Mouse (Mus musculus): ENCODE measurements around the gene Krt75. TPM values are rescaled to one million over a fixed set of nuclear protein-coding genes. Genes with fewer than 3 reads are reported as not detected.

Krt75 gene
- total RNA-seq (2021) = not detected

- no peak for DNase-seq (ENCODE audit: low spot score)
- intact Hi-C loops (cut with DNase I) = no loop called here
Observed at GRCm38 (mm10) chr15:101573796-101574345, at the start of gene Krt75. Krt75 (minus strand) TSS chr15:101573904.

GRCm38 (mm10) chr15:101599123-101599522, 25.4 kb upstream of the Krt75 start:
- intact Hi-C loops (cut with DNase I) = no loop called here
- no peak for DNase-seq (ENCODE audit: low spot score)

- intact Hi-C loops (cut with DNase I) = no loop called here
- no peak for DNase-seq (ENCODE audit: low spot score)
Observed at GRCm38 (mm10) chr15:101588216-101588615, 14.5 kb upstream of the Krt75 start.

DNA sequence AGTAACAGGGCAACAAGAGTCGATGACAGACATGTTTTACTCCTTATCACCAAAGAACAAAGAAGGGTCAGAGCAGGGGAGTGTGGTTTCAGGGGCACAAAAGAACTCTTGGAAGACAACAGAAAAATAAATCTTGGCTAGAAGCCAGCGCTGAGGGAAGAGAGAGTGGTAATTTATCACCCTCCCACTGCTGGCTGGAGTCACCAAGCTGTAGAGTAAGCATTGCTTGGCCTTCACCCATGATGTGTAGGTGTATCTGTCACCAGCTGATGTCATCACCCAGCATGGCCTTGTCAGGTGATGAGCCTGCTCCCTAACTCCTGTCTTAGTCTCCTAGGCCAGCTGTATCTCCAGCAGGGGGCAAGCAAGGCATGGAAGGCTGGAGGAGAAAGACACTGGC, 10.8 kb upstream of the Krt75 start:
- DNase-seq (ENCODE audit: low spot score) = no peak
- intact Hi-C loops (cut with DNase I) = no loop called here

DNA sequence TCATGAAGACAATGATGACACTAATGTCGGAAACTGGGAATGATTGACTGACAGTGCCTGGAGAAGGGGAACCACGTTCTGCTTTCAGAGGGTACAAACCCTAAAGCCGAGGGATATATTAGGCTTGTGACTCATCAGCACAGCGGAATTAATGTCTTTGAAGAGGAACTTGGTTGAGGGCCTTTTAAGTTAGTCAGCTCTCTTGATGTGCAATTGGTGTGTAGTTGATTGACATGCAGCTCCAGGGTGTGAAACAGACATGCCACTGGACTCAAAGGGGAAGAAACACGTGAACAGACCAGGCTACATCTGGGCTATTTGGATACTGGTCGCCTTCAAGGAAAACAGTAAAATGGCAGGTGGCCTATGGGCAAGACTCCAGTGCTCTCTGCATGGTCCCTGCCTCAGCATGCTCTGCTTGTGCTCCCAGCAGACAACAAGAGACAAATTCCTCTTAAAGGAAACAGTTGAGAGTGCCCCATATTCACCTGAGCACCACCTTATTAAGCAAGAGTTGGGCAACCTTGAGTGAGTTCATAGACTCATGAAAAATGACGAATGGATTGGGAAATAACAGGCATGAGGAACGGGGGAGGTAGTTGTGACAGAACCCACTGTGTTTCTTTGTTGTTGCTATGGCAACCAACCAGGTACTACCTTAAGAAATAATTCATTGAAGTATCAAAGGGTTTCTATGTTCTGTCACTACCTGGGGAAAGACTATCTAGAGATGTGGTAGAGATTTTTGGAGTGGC, 9.7 kb upstream of the Krt75 start:
- no peak for DNase-seq (ENCODE audit: low spot score)
- intact Hi-C loops (cut with DNase I) = no loop called here

- no peak for DNase-seq (ENCODE audit: low spot score)
- intact Hi-C loops (cut with DNase I) = no loop called here
Observed at GRCm38 (mm10) chr15:101581701-101582100, 8.0 kb upstream of the Krt75 start.

DNA sequence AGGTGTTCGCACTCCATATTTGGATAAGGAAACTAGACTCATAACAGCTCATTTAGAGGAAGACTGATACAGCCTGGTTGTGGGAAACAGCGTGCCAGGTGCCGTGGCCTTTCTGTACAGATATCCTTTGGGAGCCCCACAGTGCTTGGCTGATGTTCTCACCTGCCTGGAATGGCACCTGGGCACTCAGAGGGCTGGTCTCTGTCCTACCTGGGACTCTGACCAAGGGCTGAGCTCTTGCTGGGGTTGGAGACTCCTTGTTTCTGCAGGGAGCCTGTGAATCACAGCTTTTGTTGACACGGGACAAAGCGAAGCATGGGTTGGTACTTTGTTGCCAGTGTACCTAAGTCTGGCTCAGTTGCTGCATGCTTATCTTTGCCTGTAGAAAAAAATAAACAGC, 1.8 kb upstream of the Krt75 start:
- no peak for DNase-seq (ENCODE audit: low spot score)
- intact Hi-C loops (cut with DNase I) = no loop called here

- intact Hi-C loops (cut with DNase I) = no loop called here
- DNase-seq (ENCODE audit: low spot score) = no peak
Observed at GRCm38 (mm10) chr15:101567780-101568179, 5.9 kb downstream of the Krt75 start.

DNA sequence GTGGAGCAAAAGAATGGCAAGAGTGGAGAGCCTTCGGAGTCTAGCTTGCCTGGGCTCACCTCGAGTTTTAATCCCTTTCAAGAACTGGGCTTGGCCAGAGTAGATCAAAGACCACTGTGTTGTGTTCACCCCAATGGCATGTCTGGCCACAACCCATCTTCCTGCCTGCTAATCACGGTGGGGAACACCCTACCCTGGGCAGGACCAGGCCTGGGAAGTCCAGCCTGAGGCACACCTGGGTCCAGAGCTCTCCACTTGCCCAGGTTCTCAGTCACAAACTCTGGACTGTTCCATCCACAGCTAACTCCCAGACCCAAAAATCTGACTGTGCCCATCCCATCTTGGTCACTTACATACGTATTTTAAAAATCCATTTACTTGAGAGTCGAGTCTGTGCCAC, 10.9 kb downstream of the Krt75 start, which contains the start of gene Krt90:
Krt90 (minus strand) TSS at position 101 of the 400 bp plus-strand sequence.
- intact Hi-C loops (cut with DNase I) = no loop called here
- no peak for DNase-seq (ENCODE audit: low spot score)

- intact Hi-C loops (cut with DNase I) = no loop called here
- no peak for DNase-seq (ENCODE audit: low spot score)
Observed at GRCm38 (mm10) chr15:101558034-101558646, 15.6 kb downstream of the Krt75 start.

- no peak for DNase-seq (ENCODE audit: low spot score)
- intact Hi-C loops (cut with DNase I) = no loop called here
Observed at GRCm38 (mm10) chr15:101553169-101553568, 20.5 kb downstream of the Krt75 start.

- intact Hi-C loops (cut with DNase I) = no loop called here
- DNase-seq (ENCODE audit: low spot score) = no peak
Observed at GRCm38 (mm10) chr15:101552188-101552587, 21.5 kb downstream of the Krt75 start.

DNA sequence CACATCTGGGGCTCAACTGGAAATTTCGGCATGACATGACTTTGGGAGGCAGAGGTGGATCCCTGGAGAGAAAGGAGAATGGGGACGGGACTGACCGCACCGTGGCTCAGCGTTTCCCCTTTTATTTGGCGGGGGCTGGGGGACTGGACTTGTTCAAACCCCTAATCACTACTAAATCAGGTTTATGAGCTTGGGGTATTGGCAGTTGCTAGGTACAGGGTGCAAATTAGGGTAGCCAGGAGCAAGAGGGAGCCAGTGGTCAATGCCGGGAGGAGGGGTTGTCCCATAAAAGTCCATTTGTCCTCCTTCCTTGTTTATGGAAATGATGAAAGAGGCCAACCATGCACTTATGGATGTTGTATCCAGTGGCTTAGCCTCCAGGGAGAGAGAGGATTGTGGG, 23.1 kb downstream of the Krt75 start, which contains the start of gene Krt82:
Krt82 (minus strand) TSS at position 101 of the 400 bp plus-strand sequence.
- DNase-seq (ENCODE audit: low spot score) = no peak
- intact Hi-C loops (cut with DNase I) = no loop called here

DNA sequence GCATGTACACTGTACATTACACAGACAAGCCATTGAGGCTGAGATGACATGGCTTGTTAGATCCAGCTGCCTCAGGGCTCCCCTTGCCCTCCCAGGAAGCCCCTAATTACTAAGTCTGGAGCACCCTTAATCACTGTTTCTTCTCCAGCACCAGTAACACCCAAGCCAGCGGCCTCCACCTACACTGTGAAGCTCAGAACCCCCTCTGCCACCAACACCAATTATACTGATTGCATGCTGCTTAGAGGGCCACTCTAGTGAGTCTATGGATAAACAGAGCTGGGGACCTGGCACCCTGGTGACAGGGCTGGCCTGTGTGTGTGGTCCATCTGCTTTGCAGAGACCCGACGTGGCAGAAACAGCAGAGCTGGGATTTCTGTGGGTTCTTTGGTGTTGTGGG, 29.2 kb downstream of the Krt75 start:
- intact Hi-C loops (cut with DNase I) = no loop called here
- no peak for DNase-seq (ENCODE audit: low spot score)

DNA sequence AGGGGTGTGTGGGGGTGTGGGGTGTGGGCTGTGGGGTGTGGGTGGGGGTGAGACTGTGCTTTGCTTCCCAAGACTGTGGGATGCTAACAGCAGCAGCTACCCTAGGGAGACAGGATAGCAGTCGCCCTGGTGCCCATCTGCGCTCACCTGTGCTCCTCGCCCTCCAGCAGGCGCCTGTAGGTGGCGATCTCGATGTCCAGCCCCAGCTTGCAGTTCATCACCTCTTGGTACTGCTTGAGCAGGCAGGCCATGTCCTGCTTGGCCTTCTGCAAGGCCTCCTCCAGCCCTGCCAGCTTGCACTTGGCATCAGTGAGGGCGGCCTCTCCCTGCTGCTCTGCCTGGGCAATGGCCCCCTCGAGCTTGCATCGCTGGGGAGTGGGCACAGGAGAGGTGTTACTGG, 31.2 kb downstream of the Krt75 start:
- no peak for DNase-seq (ENCODE audit: low spot score)
- intact Hi-C loops (cut with DNase I) = no loop called here

GRCm38 (mm10) chr15:101538580-101538900, 35.2 kb downstream of the Krt75 start:
- intact Hi-C loops (cut with DNase I) = no loop called here
- no peak for DNase-seq (ENCODE audit: low spot score)

DNA sequence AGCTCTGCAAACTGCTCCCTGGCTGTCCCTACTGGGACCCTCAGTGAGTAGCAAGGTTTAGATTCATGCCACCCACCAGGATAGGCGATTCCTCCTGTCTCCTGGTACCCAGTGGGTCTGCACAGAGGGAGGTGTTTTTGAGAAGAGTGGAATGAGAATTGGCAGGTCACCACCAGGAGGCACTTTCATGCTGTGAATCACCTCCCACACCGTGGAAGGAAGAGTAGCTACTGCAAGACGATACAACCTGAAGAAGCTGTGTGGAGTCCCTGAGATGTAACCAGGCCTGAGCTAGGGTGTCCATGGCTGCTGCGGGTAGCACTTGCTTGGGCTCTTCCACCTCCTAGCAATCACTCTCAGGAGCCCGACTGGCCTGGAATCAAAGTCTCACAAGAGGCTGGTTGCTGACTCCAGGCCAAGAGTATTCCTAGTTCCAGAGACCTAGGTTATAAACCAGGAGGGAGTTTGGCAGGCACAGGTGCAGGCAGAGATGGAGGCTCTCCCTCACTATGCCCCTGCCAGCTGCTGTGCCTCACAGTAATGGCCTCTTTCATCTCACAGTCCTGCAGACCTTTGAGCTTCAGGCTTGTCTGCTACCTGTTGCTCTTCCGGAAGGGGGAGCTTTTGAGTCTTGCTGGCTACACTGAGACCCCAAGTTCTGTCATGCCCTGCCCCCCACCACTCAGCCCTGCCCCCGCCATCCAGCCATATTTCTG, 35.7 kb downstream of the Krt75 start:
- intact Hi-C loops (cut with DNase I) = no loop called here

DNA sequence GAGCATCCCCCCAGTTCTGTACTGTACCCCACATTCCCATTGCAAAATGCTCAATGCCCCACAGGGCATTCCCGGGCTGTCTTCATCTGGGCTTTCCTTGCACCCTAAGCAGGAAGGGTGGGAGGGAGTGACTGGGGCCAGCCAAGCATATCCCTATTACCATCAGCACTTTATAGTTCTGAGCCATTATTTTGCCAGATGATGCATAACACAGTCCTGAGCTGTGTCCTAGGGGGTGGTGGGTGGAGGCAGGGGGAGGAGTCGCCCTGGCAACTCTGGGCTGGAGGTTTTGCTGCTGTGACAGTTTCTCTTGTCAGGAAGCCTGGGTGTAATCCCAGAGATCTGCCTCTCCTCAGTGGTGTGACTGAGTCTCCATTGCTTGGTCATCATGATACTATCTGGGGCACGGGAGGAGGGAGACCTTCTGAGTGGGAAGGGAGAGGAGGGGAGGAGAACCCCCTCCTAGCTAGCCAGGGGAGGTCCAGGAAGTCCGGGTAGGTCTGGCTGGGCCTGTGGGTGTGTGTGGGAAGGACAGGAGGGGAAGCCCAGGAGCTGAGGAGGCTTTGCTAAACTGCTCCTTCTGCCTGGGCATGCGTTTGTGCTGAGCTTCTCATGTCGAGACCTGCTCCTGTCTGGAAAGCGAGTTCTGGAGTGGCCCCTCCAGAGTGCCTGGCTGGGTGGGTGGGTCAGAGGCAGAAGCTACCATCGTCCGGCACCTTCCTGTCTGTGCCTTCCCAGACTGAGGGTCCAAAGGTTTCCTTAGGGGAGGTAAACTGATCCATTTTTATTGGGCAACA, 37.5 kb downstream of the Krt75 start:
- DNase-seq (ENCODE audit: low spot score) = no peak
- intact Hi-C loops (cut with DNase I) = no loop called here

More for the DNA sequence above, 35.7 kb downstream of the Krt75 start:
- DNase-seq (ENCODE audit: low spot score) = no peak

DNA sequence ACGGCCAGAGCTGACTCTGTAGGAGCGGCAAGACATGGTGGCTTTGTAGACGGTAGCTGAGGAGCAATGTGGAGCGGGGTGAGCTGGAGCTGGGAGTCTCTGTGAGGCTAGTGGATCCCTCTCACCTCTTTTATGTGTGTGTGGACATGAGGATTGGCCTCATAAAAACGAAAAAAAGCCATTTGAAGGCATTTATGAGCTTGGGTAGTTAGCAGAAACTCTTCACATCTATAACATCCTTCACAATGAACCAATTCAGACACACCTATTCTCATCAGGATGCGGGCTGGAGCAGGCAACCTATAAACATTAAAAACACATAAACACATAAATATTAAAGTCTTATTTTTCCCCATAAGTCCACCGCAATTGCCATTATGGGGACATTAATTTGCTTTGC, 41.0 kb downstream of the Krt75 start, which contains the start of gene Krt84:
Krt84 (minus strand) TSS at position 101 of the 400 bp plus-strand sequence.
- intact Hi-C loops (cut with DNase I) = no loop called here
- no peak for DNase-seq (ENCODE audit: low spot score)

Data from heart, postnatal 25 days (tissue).